Mouse (Mus musculus) bone marrow macrophage, adult 2 months (primary cell): ENCODE measurements around the gene Katnb1. TPM values are rescaled to one million over a fixed set of nuclear protein-coding genes. Genes with fewer than 3 reads are reported as not detected.

ENCODE experiments used
- H3K27ac ChIP-seq: 2 replicates; pipeline ENCODE4 v1.5.1; 2012; ENCODE audit warnings: low read depth, low read length; ENCODE audit not compliant: insufficient read depth
- H3K4me1 ChIP-seq: 2 replicates; pipeline ENCODE4 v1.6.1; 2012; ENCODE audit warnings: low read length; ENCODE audit not compliant: control insufficient read depth, insufficient read depth
- H3K4me3 ChIP-seq: 2 replicates; pipeline ENCODE4 v1.5.1; 2012; ENCODE audit warnings: mild to moderate bottlenecking, low read length, moderate library complexity; ENCODE audit not compliant: insufficient read depth
- CTCF ChIP-seq: IDR thresholded peaks from 2 replicates; pipeline ENCODE4 v1.5.1; 2012; ENCODE audit warnings: low read depth, mild to moderate bottlenecking, low read length, moderate library complexity
- POLR2A ChIP-seq: IDR thresholded peaks from 2 replicates; pipeline ENCODE4 v1.6.1; 2012; ENCODE audit warnings: mild to moderate bottlenecking, low read depth, low read length, borderline replicate concordance
- polyA plus RNA-seq: library from polyadenylated mRNA; stranded (reverse); fragments of >200 nt; gene quantifications from 2 replicates; pipeline ENCODE4 v1.2.4, GENCODE M21; 2012; ENCODE audit not compliant: missing spikeins, insufficient read depth, insufficient read length

Katnb1 gene
- polyA plus RNA-seq, 1 experiment = 11.2 TPM

DNA sequence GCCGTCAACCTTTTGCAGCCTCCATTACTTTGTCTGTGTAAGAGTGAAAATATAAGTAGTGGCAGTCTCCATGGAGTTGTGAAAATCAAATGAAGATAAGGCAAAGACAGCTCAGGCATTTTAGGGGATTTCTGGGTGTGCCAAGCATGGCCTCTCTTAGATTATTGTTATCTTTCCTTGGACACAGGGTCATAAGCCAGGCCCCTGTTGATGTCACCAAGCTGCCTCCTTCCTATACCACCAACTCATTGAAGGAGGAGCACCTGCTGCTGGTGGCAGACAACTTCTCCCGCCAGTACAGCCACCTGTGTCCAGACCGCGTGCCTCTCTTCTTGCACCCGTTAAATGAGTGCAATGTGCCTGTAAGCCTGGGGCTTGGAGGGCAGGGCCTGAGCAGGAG lies 24.6 kb upstream of the Katnb1 start:
- Histone ChIP-seq H3K4me1 (no peaks in the 10 kb centered on the region), H3K4me3 (no peak overlapping the region)

DNA sequence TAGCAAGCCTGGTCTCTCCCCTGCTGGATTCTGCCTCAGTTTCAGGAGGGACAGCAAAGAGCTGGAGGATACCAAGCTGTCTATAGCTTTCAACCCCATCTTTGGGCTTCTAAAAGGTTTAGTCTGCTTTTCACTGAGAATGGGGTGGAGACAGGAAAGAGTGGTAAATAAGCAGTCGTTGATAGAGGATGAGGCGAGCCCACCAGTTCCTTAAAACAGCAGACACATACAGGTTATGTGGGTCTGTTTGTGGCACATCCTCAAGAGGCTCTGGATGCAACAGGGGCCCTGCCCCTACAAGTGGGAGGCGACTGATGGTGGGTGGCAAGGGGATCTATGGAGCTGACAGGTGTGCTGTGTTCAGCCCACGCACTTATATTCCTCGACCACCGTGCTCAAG lies 22.3 kb upstream of the Katnb1 start:
- TF ChIP-seq CTCF (no peak), POLR2A (no peak)
- Histone ChIP-seq H3K4me3 (no peak overlapping the region), H3K27ac (no peak overlapping the region), H3K4me1 (no peaks in the 10 kb centered on the region)

More for the DNA sequence above, 24.6 kb upstream of the Katnb1 start:
- no peak overlapping the region for H3K27ac ChIP-seq
- TF ChIP-seq CTCF (no peak), POLR2A (no peak)

DNA sequence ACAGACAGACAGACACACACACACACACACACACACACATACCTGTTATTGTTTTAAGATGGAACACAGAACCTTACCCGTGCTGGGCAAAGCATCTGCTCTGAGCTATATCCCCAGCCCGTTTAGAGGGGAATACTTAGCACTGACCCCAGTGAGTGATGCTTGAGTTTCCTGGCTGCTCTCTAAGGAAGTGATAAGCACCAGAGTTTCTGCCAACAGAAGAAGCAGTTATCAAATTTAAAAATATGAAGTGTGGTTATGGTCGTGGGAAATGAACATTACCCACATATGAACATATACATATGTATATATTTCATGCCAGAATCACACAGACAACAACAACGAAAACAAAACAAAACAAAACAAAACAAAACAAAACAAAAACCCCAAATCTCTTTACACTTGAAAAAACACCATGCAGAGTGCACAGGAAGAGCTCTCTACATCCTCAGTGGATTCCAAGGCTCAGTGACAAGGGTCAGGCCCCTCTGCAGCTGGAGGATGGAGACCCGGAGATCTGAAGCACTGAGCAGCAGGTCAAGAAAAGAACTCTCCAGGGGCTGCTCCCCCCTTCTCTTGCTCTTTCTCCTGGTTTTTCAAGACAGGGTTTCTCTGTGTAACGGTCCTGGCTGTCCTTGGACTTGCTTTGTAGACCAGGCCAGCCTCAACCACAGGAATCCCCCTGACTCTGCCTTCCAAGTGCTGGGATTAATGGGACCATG lies 21.0 kb upstream of the Katnb1 start:
- TF ChIP-seq POLR2A (no peak), CTCF (no peak)
- Histone ChIP-seq H3K27ac (no peak overlapping the region), H3K4me1 (no peaks in the 10 kb centered on the region), H3K4me3 (no peak overlapping the region)

DNA sequence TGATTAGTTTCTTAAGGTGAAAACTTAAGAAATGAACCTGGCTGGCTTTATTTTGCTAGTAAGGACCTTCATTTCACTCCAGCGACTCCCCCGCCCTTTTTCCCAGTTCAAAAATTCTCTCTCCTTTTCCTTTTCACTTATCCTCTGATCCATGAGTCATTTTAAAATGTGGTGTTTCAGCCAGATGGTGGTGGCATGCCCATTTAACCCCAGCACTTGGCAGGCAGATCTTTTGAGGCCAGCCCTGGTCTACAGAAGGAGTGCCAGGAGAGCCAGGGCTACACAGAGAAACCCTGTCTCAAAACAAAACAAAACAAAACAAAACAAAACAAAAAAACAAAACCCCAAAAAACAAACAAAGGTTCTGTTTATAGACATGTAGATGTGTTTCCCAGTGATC lies 16.5 kb upstream of the Katnb1 start:
- TF ChIP-seq POLR2A = no peak
- TF ChIP-seq CTCF = no peak
- H3K4me1 ChIP-seq = no peaks in the 10 kb centered on the region
- no peak overlapping the region for H3K27ac ChIP-seq
- no peak overlapping the region for H3K4me3 ChIP-seq

DNA sequence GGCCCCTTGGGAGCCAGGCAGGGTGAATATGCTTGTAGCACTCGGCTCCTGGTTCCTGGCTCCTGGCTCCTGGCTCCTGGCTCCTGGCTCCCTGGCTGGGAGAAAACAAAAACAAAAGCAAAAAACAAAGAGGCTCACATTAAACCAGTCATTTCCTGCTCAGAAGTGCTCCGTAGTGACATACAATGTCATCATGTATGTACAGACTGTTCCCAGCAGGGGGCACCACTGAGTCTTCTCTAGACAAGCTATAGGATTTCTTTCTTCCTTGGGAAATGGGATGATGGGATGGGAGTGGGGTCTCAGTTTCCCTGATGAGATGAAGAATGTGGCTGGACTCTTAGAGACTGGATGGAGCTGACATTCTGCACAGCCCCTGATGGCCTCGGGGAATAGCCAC lies 13.4 kb upstream of the Katnb1 start:
- Histone ChIP-seq H3K4me1 (no peaks in the 10 kb centered on the region), H3K4me3 (no peak overlapping the region), H3K27ac (no peak overlapping the region)
- TF ChIP-seq CTCF (peak; percentile 49; the same call in 1 of the 2 replicates), POLR2A (no peak)

DNA sequence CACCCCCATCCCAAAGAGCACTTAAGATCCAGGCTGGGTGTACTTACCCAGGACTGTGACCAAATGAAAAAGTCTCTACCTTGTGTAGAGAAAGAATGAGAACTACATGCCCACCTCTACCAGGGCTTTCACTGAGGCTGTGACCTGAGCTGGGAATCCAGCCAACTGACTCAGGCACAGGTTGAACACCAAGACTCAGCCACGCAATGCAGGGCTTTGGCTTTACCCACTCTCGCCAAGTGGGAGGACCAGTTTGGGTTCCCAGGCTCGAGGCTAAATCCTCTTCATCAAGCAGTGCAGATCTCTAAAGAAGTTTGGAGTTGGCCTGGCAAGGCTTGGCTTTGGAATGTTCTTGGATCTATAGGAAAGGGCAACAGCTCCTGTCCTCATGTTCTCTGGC lies 5.5 kb upstream of the Katnb1 start:
- H3K27ac ChIP-seq = no peak overlapping the region
- H3K4me3 ChIP-seq = no peak overlapping the region
- no peak for TF ChIP-seq POLR2A
- TF ChIP-seq CTCF = no peak
- H3K4me1 ChIP-seq = no peaks in the 10 kb centered on the region

DNA sequence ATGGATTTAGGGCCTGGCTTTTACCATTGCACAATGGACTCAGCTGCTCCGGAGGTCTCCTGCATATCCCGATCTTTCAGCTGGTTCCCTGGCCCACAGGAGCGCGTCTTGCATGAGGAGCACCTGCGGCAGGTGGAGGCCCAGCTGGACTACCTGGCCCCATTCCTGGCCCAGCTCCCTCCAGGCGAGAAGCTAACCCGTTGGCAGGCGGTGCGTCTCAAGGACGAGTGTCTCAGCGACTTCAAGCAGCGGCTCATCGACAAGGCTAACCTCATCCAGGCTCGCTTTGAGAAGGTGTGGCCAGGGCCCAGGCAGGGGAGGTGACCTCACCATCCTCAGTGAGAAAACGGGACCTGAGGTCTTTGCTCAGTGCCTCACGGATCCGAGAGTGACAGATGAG lies 4.8 kb upstream of the Katnb1 start:
- Histone ChIP-seq H3K27ac (no peak overlapping the region), H3K4me1 (no peaks in the 10 kb centered on the region), H3K4me3 (no peak overlapping the region)
- TF ChIP-seq CTCF = no peak
- no peak for TF ChIP-seq POLR2A

DNA sequence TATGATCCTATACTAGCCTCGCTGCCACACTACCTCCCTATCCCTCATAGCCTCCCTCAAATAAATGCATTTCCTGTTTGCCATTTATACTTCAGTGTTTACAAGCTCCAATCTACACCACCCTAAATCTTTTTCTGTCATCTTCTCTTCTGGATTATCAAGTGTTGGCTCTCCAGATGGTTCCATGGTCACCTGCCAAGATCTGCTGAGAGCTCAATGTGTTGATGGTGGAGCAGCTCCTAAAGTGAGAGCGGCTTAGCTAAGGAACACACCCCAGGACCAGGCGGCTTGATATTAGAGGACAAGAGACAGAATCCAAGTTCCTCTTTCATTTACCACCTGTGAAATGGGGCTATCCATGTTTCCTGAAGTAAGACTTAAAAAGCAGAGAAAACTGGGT lies 2.9 kb upstream of the Katnb1 start:
- peaks cover 2% of the 10 kb centered on the region; the same call in 1 of the 2 replicates for H3K4me1 ChIP-seq
- TF ChIP-seq CTCF = no peak
- no peak for TF ChIP-seq POLR2A
- H3K27ac ChIP-seq = no peak overlapping the region
- H3K4me3 ChIP-seq = no peak overlapping the region

DNA sequence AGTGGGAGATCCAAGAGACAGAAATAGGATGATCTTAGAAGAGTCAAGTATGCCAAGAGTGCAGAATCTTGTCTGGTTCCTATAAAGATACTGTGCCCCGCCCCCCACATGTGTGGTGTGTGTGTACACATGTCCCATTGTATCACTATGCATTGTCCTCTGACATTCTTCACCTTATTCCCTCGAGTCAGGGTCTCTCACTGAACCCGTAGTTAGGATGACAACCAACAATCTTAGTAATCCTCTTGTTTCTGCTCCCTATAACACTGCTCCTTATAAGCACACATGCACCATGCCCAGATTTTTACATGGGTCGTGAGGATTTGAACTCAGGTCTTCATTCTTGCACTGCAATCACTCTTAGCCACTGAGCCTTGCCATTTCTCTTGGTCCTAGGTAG lies 1.7 kb upstream of the Katnb1 start:
- peaks cover 2% of the 10 kb centered on the region; the same call in 1 of the 2 replicates for H3K4me1 ChIP-seq
- H3K4me3 ChIP-seq = no peak overlapping the region
- H3K27ac ChIP-seq = no peak overlapping the region
- no peak for TF ChIP-seq POLR2A
- no peak for TF ChIP-seq CTCF

DNA sequence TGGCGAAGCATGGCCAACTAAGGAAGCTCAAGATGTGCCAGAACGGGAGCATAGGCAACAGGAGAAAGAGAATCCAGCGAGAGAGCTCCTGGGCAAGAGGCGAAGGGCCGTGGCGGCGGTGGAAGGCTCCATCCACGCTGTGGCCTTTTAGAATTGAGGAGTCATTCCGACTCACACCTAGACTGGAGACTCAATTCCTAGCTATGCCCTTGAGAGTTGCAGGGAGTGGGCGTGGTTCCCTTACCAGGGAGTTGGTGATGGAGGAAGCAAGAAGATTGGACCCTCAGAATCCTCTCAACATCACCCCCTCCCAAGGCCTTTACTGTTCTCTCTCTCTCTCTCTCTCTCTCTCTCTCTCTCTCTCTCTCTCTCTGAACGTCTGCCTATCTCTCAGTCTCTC lies 664 bp downstream of the Katnb1 start:
- TF ChIP-seq CTCF = no peak
- no peak for TF ChIP-seq POLR2A
- Histone ChIP-seq H3K4me1 (peaks cover 2% of the 10 kb centered on the region; the same call in 1 of the 2 replicates), H3K4me3 (peak overlapping the region; percentile 85), H3K27ac (no peak overlapping the region)
